Mouse (Mus musculus): ENCODE results near the gene Gm21954.

Gm21954 gene

DNA sequence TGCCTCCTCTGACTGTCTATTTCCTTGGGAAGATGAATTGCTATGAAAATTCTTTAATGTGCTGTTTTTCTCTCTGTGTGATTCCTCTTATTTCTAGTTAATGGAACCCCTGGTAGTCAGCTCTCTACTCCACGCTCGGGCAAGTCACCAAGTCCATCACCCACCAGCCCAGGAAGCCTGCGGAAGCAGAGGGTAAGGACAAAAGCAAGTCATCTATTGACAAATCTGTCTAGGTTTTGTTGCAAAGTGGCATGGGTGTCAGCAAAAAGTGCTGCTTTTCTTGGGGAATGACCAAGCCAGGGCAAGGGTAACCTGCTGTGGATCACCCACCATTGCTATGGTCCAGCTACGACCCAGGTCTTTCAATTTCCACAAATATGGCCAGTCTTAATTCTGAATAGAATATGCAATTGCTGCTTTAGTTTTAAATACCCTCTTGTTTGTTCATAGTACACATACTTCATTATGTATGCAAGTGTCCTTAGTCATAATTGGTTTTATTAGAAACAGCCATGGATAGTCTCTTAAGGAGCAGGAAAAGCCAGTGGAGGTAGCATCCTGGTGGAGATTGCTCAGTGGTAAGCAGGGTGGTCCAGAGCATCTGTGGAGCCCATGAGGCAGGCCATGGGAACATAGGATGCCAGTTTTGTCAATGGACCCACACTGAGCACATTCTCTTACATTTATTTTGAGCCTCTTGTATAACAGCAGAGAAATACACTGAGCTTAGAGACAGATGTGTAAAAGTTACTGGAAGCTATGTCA lies 8.9 kb downstream of the Gm21954 start:
- DNase-seq (ENCODE audit: low spot score in 2 of 2) = peak in 1 of 2 experiments; percentile 39

GRCm38 (mm10) chr3:55461685-55462655 lies 10.0 kb downstream of the Gm21954 start:
- DNase-seq (ENCODE audit: low spot score in 2 of 2) = peak; percentile 94 to 96

- DNase-seq (ENCODE audit: low spot score in 2 of 2) = peak in 1 of 2 experiments; percentile 21
These were observed 10.9 kb downstream of the Gm21954 start for GRCm38 (mm10) chr3:55461092-55461491.

DNA sequence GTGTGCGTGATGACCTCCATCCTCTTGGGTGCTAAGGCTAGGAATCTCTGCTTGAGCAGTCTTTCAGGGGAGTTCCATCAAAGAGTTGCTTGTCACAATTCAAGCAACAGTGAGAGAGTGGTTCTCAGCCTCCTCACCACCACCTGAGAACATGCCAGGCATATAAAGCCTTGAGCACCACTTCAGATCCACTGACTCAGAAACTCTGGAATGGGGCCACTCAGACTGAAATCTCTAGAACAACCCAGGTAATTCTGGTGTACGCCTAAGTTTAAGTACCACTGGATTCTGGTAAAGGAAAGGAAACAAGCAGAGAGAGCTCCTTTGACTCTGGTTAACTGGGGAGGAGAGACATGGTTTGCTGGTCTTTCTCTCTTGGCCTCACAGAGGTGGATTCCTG lies 19.5 kb downstream of the Gm21954 start:
- DNase-seq (ENCODE audit: low spot score in 2 of 2) = no peak

DNA sequence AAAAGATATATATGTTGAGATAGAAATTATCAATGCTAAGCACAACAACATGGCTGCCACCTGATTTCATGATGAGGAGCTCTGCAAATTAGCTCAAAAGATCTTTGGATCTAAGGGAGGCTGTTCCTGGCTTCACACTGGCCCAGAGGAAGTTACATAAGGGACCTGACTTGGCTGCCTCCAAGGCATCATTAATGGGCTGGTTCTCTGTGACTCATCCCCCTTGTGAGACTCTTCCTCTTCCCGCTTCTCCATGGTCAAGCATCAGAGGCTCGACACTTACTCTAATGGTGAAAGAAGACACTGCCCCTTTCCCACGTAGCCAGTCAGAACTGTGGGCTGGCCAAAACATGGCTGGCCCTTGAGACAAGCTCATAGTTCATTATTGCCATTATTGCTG lies 20.1 kb downstream of the Gm21954 start:
- no peak for DNase-seq (ENCODE audit: low spot score in 2 of 2)

DNA sequence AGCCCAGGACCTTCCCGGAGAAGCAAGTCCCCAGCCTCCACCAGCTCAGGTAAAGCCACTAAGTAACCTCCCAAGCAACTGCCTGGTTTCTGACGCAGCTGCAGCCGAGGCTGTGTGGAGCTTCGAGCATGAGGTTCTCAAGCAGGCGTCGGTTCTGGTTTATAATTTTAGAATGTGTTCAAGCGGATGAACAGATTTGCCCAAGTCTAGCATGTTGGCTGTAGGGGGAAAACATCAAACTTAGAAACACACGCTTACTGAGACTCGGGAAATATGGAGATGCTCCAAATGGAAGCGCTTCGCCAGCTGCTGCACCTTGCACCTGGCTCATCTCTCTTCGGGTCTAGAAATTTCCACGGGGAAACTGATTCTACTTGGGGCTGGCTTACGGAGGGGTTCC lies 21.0 kb downstream of the Gm21954 start:
- DNase-seq (ENCODE audit: low spot score in 2 of 2) = peak; percentile 71 to 81

DNA sequence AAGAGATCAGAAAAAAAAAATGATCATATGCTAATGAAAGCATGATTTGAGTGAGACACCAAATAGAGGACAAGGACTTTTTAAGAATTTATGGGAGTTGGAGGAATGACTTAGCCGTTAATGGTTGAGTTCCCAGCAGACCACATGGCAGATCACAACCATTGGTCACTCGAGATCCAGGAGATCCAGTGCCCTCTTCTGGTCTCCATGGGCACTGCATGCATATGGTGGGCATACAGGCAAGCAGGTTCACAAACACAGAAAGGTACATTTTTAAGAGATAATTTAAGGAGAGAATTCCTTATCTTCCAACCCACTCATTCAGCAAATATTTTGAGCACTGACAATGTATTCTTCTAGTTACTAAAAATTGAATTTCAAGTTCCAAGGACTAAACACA lies 22.9 kb downstream of the Gm21954 start:
- DNase-seq (ENCODE audit: low spot score in 2 of 2) = no peak

- DNase-seq (ENCODE audit: low spot score in 2 of 2) = peak; percentile 90 to 95
These were observed 24.2 kb downstream of the Gm21954 start for GRCm38 (mm10) chr3:55447486-55448460.

DNA sequence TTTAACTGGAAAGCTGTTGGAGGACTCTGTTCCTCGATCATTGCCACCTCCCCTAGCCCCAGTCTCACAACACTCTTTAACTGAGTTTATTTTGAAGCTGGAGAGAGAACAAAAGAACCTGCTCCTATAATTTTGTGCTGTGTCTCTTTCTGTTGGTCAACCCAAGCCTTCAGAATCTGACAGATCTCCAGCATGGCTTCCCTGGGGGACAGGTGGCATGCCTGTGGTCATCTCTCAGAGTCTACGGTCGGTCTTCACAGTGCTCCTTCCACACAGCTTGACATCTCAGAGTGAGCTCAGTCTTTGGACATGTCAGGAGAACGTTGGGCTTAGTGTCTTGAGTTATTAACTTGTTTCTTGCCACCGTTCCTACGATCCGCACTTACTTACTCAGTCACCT lies 25.3 kb downstream of the Gm21954 start:
- DNase-seq (ENCODE audit: low spot score in 2 of 2) = no peak

GRCm38 (mm10) chr3:55443725-55444124 lies 28.3 kb downstream of the Gm21954 start:
- DNase-seq (ENCODE audit: low spot score in 2 of 2) = no peak

- no peak for DNase-seq (ENCODE audit: low spot score in 2 of 2)
These were observed 28.7 kb downstream of the Gm21954 start for GRCm38 (mm10) chr3:55443271-55443670.

DNA sequence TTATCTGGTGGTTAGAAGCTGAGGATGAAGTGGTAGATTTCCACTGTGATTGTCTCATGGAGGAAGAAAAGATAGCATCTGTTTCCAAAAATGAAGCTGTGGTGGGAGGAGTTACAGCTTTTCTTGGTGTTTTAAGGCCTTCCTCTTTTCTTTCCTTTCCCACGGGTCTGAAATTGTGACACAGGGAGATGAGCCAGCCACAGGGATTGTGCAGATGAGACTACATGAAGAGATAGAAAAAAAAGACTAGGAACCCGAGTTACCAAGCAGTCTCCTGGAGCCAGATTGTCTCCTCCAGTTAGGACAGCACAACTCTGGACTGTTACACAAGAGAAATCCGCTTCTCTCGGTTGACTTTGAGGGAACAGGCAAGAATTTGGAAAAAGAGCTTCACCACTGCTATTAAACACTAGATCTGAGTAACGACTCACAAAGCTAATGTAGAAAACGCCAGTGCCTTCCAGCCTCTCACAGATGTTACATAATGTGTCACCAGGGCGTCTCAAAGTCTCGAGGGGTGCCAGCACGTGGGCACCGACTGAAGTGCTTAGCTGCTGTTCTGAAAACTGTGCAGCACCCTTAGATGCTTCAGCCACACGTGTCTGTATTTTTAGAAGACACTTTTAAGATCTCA lies 29.9 kb downstream of the Gm21954 start:
- DNase-seq (ENCODE audit: low spot score in 2 of 2) = peak; percentile 60 to 80

- peak; percentile 68 to 79 for DNase-seq (ENCODE audit: low spot score in 2 of 2)
These were observed 31.7 kb downstream of the Gm21954 start for GRCm38 (mm10) chr3:55440342-55440741.

- no peak for DNase-seq (ENCODE audit: low spot score in 2 of 2)
These were observed 33.1 kb downstream of the Gm21954 start for GRCm38 (mm10) chr3:55438824-55439446.

- DNase-seq (ENCODE audit: low spot score in 2 of 2) = no peak
These were observed 37.7 kb downstream of the Gm21954 start for GRCm38 (mm10) chr3:55434276-55434675.

GRCm38 (mm10) chr3:55431223-55431622 lies 40.8 kb downstream of the Gm21954 start:
- DNase-seq (ENCODE audit: low spot score in 2 of 2) = no peak

DNA sequence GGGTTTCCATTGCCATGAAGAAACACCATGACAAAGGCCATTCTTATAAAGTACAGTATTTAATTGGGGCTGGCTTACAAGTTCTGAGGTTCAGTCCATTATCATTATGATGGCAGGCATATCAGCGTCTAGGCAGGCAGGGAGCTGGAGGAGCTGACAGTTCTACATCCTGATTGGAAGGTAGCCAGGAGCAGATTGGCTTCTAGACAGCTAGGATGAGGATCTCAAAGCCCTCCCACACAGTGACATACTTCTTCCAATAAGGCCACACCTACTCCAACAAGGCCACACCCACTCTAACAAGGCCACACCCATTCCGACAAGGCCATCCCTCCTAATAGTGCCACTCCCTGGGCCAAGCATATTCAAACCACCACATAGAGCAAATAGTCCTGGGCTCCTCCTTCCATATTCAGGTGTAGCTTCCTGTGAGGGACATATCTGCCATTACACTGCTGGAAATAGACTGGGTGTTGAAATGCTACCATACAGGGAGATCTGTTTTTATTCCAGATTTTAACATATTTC lies 41.9 kb downstream of the Gm21954 start:
- peak; percentile 55 to 70 for DNase-seq (ENCODE audit: low spot score in 2 of 2)

GRCm38 (mm10) chr3:55423640-55424397 lies 48.2 kb downstream of the Gm21954 start:
- peak; percentile 93 for DNase-seq (ENCODE audit: low spot score in 2 of 2)

GRCm38 (mm10) chr3:55420436-55421083 lies 51.5 kb downstream of the Gm21954 start:
- DNase-seq (ENCODE audit: low spot score in 2 of 2) = no peak

Data from right cerebral cortex, postnatal 10 days (tissue).